Mouse (Mus musculus) thymus, adult 2 months (tissue): ENCODE results near the gene Mcu.

ENCODE experiments used
- CTCF ChIP-seq: fragments of 200-500 bp; IDR thresholded peaks from 2 replicates; pipeline ENCODE4 v1.5.1; 2012; ENCODE audit warnings: mild to moderate bottlenecking, control low read depth, low read length, moderate library complexity, borderline replicate concordance; ENCODE audit not compliant: control insufficient read depth, poor library complexity, insufficient read depth; ENCODE audit errors: extremely low read depth
- POLR2A ChIP-seq: fragments of 200-500 bp; IDR thresholded peaks from 2 replicates; pipeline ENCODE4 v1.6.1; 2012; ENCODE audit warnings: mild to moderate bottlenecking, low read length, control low read depth, moderate library complexity; ENCODE audit not compliant: control insufficient read depth, poor library complexity, insufficient read depth; ENCODE audit errors: extremely low read depth

DNA sequence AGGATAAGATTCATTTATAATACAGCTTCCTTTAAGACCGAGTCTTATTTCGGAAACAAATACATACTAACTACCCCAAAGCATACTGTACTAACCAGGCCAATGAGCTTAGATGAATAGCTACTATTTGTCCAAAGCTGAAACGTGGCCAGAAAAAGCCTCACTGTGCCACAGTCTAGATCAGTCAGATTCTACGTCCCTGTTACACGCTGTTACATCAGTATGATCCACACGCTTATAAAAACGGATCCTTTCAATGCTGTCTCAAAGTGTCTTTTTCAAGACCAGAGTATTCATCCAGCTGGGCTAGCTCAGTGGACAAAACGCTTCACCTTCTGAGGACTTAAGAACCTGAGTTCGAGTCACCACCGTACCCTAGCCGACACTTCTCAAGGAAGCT, 119.5 kb downstream of the Mcu start:
- TF ChIP-seq CTCF: no peak
- no peak for TF ChIP-seq POLR2A
